Mouse (Mus musculus) bone marrow, adult 2 months (tissue): ENCODE data around the gene Aff3. TPM values are rescaled to one million over a fixed set of nuclear protein-coding genes. Genes with fewer than 3 reads are reported as not detected.

ENCODE experiments used
- H3K27ac ChIP-seq: fragments of 200-500 bp; 2 replicates; pipeline ENCODE4 v1.5.1; 2012; ENCODE audit warnings: low read depth, mild to moderate bottlenecking, control low read depth, inconsistent platforms, low read length; ENCODE audit not compliant: control insufficient read depth, poor library complexity, insufficient read depth
- H3K4me1 ChIP-seq: fragments of 200-500 bp; 2 replicates; pipeline ENCODE4 v1.6.1; 2011; ENCODE audit warnings: low read length; ENCODE audit not compliant: control insufficient read depth, insufficient read depth
- H3K4me3 ChIP-seq: fragments of 200-500 bp; replicated peaks from 2 replicates; pipeline ENCODE3; 2011; ENCODE audit warnings: mild to moderate bottlenecking, low read depth, low read length, control low read depth; ENCODE audit not compliant: control insufficient read depth
- CTCF ChIP-seq: fragments of 200-500 bp; IDR thresholded peaks from 2 replicates; pipeline ENCODE4 v1.5.1; 2011; ENCODE audit warnings: low read length, control low read depth; ENCODE audit not compliant: control insufficient read depth, insufficient read depth
- POLR2A ChIP-seq: fragments of 200-500 bp; IDR thresholded peaks from 2 replicates; pipeline ENCODE4 v1.6.1; 2011; ENCODE audit warnings: low read depth, mild to moderate bottlenecking, control low read depth, low read length, borderline replicate concordance; ENCODE audit not compliant: control insufficient read depth
- WGBS: fragments of 180-500 bp; shearing (Covaris S2); methylation state at CpG from one replicate; pipeline ENCODE4 v1.1.7; 2018; 5-methylcytosine and 5-hydroxymethylcytosine counted together
- polyA plus RNA-seq: library from polyadenylated mRNA; stranded (reverse); fragments of >200 nt; gene quantifications from 2 replicates; pipeline ENCODE4 v1.2.4, GENCODE M21; 2011; ENCODE audit warnings: low replicate concordance; ENCODE audit not compliant: missing spikeins, insufficient read depth, insufficient read length

Gene Aff3
- polyA plus RNA-seq = 20.5 and 21.5 TPM in 2 replicates

GRCm38 (mm10) chr1:38664777-38665176 lies at the start of gene Aff3:
Aff3 (minus strand) TSS chr1:38664955.
- 3% methylated on average over 13 of the region's 13 CpGs for WGBS
- H3K27ac ChIP-seq = peak within 1 kb of the TSS; percentile 94
- peak within 1 kb of the TSS; percentile 84 for H3K4me3 ChIP-seq
- peaks cover 2% of the 10 kb centered on the region; the same call in 1 of the 2 replicates for H3K4me1 ChIP-seq
- TF ChIP-seq CTCF (no peak), POLR2A (no peak)

GRCm38 (mm10) chr1:38700646-38701045 lies 35.9 kb upstream of the Aff3 start:
- Histone ChIP-seq H3K4me3 (no peak overlapping the region), H3K4me1 (no peaks in the 10 kb centered on the region; the same call in 1 of the 2 replicates), H3K27ac (no peak overlapping the region)
- WGBS = 71% methylated on average over 6 of the region's 6 CpGs
- TF ChIP-seq POLR2A = no peak
- TF ChIP-seq CTCF = no peak

- Histone ChIP-seq H3K27ac (no peak overlapping the region), H3K4me3 (no peak overlapping the region), H3K4me1 (peaks cover 1% of the 10 kb centered on the region; the same call in 1 of the 2 replicates)
- no peak for TF ChIP-seq CTCF
- TF ChIP-seq POLR2A = no peak
- WGBS = 87% methylated on average over 10 of the region's 10 CpGs
Observed at GRCm38 (mm10) chr1:38699244-38699643, 34.5 kb upstream of the Aff3 start.

GRCm38 (mm10) chr1:38695812-38696681 lies 31.3 kb upstream of the Aff3 start:
- Histone ChIP-seq H3K4me1 (peaks cover 5% of the 10 kb centered on the region; the same call in 1 of the 2 replicates), H3K4me3 (no peak overlapping the region), H3K27ac (no peak overlapping the region)
- WGBS = 29% methylated on average over 15 of the region's 15 CpGs
- TF ChIP-seq CTCF (no peak), POLR2A (no peak)

GRCm38 (mm10) chr1:38695089-38695811 lies 30.5 kb upstream of the Aff3 start:
- WGBS = 47% methylated on average over 2 of the region's 2 CpGs
- Histone ChIP-seq H3K4me1 (peaks cover 5% of the 10 kb centered on the region; the same call in 1 of the 2 replicates), H3K27ac (no peak overlapping the region), H3K4me3 (no peak overlapping the region)
- TF ChIP-seq POLR2A (no peak), CTCF (no peak)

GRCm38 (mm10) chr1:38694142-38694541 lies 29.4 kb upstream of the Aff3 start:
- 2% methylated on average over 5 of the region's 5 CpGs for WGBS

GRCm38 (mm10) chr1:38690471-38690870 lies 25.7 kb upstream of the Aff3 start:
- WGBS = 80% methylated on average over 6 of the region's 6 CpGs
- Histone ChIP-seq H3K4me3 (no peak overlapping the region), H3K27ac (no peak overlapping the region), H3K4me1 (peaks cover 5% of the 10 kb centered on the region; the same call in 1 of the 2 replicates)
- TF ChIP-seq POLR2A (no peak), CTCF (no peak)

More at GRCm38 (mm10) chr1:38694142-38694541, 29.4 kb upstream of the Aff3 start:
- TF ChIP-seq POLR2A (no peak), CTCF (no peak)
- peaks cover 5% of the 10 kb centered on the region; the same call in 1 of the 2 replicates for H3K4me1 ChIP-seq
- no peak overlapping the region for H3K27ac ChIP-seq
- H3K4me3 ChIP-seq = no peak overlapping the region

GRCm38 (mm10) chr1:38688216-38688615 lies 23.5 kb upstream of the Aff3 start:
- no peak overlapping the region for H3K4me3 ChIP-seq
- 81% methylated on average over 5 of the region's 5 CpGs for WGBS
- H3K4me1 ChIP-seq = 0 out of 2 replicates have a peak, but pooled peaks cover under 1% of the 10 kb centered on the region
- H3K27ac ChIP-seq = no peak overlapping the region
- TF ChIP-seq POLR2A (no peak), CTCF (no peak)
